Mouse (Mus musculus) left cerebral cortex, adult 2 months (tissue): ENCODE measurements around the gene Tarbp1. TPM values are rescaled to one million over a fixed set of nuclear protein-coding genes. Genes with fewer than 3 reads are reported as not detected.
"Not testable (repeated sequence)": the region's sequence is repeated elsewhere in the genome, so short reads cannot be mapped to it uniquely, and the experiment has no call there.

Experiments used
- DNase-seq, 2 experiments: peaks; one replicate each; pipeline ENCODE4 v3.0.0; 2021 to 2022; ENCODE audit warnings: low spot score in 2 of 2, mixed read lengths in 1 of 2; ENCODE audit errors: extremely low spot score in 1 of 2
- H3K27ac ChIP-seq: fragments of 200-600 bp; 2 replicates; pipeline ENCODE4 v1.8.1; 2022
- H3K4me3 ChIP-seq: fragments of 200-600 bp; 2 replicates; pipeline ENCODE4 v1.8.1; 2022
- CTCF ChIP-seq: fragments of 200-600 bp; IDR thresholded peaks from 2 replicates; pipeline ENCODE4 v1.8.1; 2022; ENCODE audit warnings: antibody characterized with exemption, mild to moderate bottlenecking, moderate library complexity
- intact Hi-C: fragments of 180-260 bp; cut with DNase I; formaldehyde crosslinking; loops from one replicate; pipeline ENCODE4 v1.15.1; 2025
- total RNA-seq, 2 experiments: library from RNA; stranded (reverse); gene quantifications; 2 replicates each; pipeline ENCODE4 v1.2.3; 2021

Tarbp1 gene
- total RNA-seq, 2 experiments from 2014 or later = 4.2 to 4.6 TPM

GRCm38 (mm10) chr8:126433827-126434226 is 41.0 kb downstream of the Tarbp1 start:
- intact Hi-C loops = no loop called here
- TF ChIP-seq CTCF = peak; percentile 39
- no peak overlapping the region for H3K4me3 ChIP-seq
- peak overlapping the region; percentile 60 for H3K27ac ChIP-seq
- peak; percentile 44 to 60 for DNase-seq

DNA sequence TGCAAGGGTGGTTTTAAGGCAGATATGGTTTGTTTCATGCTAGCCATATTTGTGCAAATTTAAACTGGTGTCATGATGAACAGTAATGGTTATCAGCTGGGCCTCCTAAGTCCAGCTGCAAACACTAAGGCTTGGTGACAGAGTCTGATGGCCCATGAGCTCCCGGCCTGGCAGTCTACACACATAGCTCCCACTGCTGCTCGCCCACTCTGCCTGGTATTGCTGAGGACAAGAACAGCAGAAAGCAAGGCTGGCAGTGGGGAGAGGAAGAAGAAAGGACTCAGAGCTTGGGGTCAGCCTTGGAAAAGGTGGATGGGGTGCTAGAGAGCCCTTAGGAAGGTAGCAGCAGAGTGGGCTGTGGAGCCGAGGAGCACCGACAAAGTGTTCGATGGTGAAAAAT is 45.2 kb downstream of the Tarbp1 start:
- peak in 1 of 2 experiments; percentile 27 for DNase-seq
- intact Hi-C loops = no loop called here
- Histone ChIP-seq H3K27ac (peak overlapping the region; percentile 84), H3K4me3 (no peak overlapping the region)
- no peak for TF ChIP-seq CTCF

- intact Hi-C loops = no loop called here
- no peak for TF ChIP-seq CTCF
- no peak for DNase-seq
- Histone ChIP-seq H3K4me3 (no peak overlapping the region), H3K27ac (no peak overlapping the region)
These were observed 49.9 kb downstream of the Tarbp1 start for GRCm38 (mm10) chr8:126424946-126425345.

DNA sequence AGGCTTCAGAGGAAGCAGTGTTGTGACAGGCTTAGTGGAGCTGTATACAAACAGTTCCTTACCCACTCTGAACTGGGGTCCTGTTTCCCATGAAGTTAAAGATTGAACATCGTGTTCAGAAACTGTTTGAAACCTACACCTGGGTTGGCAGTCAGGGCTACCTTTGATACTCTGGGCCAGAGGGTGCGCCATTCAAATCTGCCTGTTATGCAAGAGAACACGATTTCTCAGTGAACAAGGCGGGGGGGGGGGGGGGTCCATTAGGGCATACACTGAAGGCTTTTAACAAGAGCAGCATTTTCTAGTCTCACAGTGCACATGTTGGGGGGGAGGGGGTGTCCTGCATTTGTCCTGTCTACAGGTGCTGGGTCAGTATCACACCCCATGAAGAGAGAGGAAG is 50.7 kb downstream of the Tarbp1 start:
- no peak for DNase-seq
- H3K4me3 ChIP-seq = no peak overlapping the region
- no peak overlapping the region for H3K27ac ChIP-seq
- intact Hi-C loops = no loop called here
- TF ChIP-seq CTCF = no peak

- TF ChIP-seq CTCF = no peak
- no peak for DNase-seq
- Histone ChIP-seq H3K27ac (peak overlapping the region; percentile 92), H3K4me3 (peak overlapping the region; percentile 91)
- intact Hi-C loops = no loop called here
These were observed 52.0 kb downstream of the Tarbp1 start for GRCm38 (mm10) chr8:126422920-126423300.

GRCm38 (mm10) chr8:126422174-126422919 is 52.5 kb downstream of the Tarbp1 start, which contains the start of gene Coa6:
Coa6 (plus strand) TSS chr8:126422515.
- peak within 1 kb of the TSS; percentile 92 for H3K27ac ChIP-seq
- DNase-seq = peak; percentile 98
- intact Hi-C loops = no loop called here
- TF ChIP-seq CTCF = no peak; the same call in 1 of the 2 replicates
- peak within 1 kb of the TSS; percentile 91 for H3K4me3 ChIP-seq

GRCm38 (mm10) chr8:126420834-126421233 is 54.0 kb downstream of the Tarbp1 start:
- intact Hi-C loops = no loop called here
- TF ChIP-seq CTCF = no peak
- H3K27ac ChIP-seq = no peak overlapping the region
- no peak overlapping the region for H3K4me3 ChIP-seq
- DNase-seq = no peak

DNA sequence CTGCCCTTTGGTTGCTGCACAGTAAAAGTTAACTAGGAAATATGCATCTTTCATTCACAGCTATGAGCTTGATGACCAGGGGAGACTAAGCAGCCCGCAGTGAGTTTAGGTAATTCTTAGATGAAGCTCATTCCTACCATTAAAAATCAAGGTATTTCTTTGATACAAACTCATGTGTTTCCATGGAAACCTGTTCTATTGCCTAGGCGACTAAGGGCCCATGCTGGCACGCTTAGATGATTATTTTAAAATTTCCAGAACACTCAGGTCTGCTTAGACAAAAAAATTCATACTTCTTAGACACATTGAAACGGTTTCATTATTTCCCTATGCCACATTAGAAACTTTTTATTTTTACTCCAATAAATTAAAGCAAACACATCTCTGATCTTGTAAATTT is 69.8 kb downstream of the Tarbp1 start:
- intact Hi-C loops = no loop called here
- H3K27ac ChIP-seq = no peak overlapping the region
- H3K4me3 ChIP-seq = no peak overlapping the region
- DNase-seq = no peak
- TF ChIP-seq CTCF = no peak

- intact Hi-C loops, H3K27ac ChIP-seq, H3K4me3 ChIP-seq, DNase-seq: not testable (repeated sequence)
These were observed 70.3 kb downstream of the Tarbp1 start for GRCm38 (mm10) chr8:126404550-126404949.

DNA sequence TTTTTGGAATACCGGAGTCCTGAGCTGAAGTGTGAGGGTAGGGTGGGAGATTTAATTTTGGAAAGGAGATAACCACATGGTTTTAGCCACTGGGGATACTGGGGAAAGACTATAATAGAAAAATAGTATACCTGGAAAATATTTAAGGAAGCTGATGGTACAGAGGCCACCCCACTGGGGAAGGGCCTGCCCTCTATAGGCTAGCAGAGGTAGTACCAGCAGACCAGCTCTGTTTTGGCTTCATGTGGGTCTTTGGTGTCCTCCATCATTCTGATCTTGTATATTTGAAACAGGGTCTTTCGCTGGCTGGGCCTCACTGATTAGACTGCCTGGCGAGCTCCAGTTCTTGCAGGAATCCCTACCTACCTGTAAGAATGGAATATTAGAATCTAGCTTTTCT is 76.5 kb downstream of the Tarbp1 start:
- Histone ChIP-seq H3K4me3 (no peak overlapping the region), H3K27ac (no peak overlapping the region)
- DNase-seq = no peak
- intact Hi-C loops = no loop called here
- peak; percentile 60 for TF ChIP-seq CTCF

- no peak for TF ChIP-seq CTCF
- intact Hi-C loops = no loop called here
- Histone ChIP-seq H3K27ac (no peak overlapping the region), H3K4me3 (no peak overlapping the region)
- DNase-seq = no peak
These were observed 78.9 kb downstream of the Tarbp1 start for GRCm38 (mm10) chr8:126395917-126396316.

DNA sequence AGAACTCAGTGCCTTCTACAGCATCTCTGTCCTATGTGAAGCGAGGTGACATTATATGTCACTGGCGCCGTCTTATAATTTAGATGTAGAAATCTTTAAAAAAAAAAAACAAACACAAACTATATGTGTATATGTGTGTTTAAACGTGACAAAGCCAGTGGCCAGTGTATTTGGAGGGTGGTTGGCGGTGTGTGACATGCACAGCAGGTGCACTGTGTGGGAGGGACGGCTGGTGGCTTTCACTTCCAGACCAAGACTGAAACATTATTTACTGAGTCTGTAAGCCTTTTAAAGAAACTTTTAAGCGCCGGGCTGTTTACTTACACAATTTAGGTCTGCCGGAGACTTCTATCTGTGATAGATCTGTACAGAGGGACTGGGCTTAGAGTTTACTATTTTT is 79.5 kb downstream of the Tarbp1 start:
- TF ChIP-seq CTCF = no peak
- Histone ChIP-seq H3K4me3 (no peak overlapping the region), H3K27ac (no peak overlapping the region)
- DNase-seq = no peak
- intact Hi-C loops = no loop called here

- intact Hi-C loops = no loop called here
- TF ChIP-seq CTCF = no peak
- no peak for DNase-seq
- Histone ChIP-seq H3K4me3 (no peak overlapping the region), H3K27ac (no peak overlapping the region)
These were observed 83.3 kb downstream of the Tarbp1 start for GRCm38 (mm10) chr8:126391541-126391940.
